Mouse (Mus musculus) adrenal gland (tissue): ENCODE data around the gene Dnah10.

Source experiments
- intact Hi-C: fragments of 180-260 bp; cut with DNase I; formaldehyde crosslinking; loops from one replicate; pipeline ENCODE4 v1.15.1; 2025

Dnah10 gene

DNA sequence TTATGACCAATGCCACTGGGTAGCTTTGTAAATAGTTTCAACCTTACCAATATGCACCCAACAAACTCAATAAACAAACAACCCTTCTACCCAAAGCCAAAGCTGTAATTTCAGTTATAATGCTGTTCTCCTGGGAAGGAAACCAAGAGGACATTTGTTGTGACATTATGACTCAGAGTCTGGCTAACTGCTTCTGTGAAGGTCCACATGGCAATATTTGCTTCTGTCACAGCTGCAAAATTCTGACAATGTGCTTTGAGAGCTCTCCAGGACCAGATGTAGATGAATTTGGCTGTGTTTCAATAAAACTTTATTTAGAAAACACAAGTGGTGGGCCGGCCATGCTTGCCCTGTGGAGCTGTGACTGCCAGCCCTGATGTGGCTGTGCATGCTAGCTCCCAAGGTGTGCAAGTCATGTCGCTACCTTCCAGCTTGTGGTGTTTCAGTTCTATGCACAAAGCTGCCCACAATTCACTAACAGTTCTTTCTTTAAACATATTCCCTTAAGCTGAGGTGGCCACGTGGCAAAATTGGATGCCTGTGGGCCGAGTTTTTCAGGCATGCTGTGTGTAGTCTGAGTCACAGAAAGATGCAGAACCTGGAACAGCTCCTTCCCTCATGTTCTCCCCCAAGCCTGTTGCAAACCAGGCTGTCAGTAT, 85.0 kb downstream of the Dnah10 start:
- intact Hi-C loops = no loop called here

DNA sequence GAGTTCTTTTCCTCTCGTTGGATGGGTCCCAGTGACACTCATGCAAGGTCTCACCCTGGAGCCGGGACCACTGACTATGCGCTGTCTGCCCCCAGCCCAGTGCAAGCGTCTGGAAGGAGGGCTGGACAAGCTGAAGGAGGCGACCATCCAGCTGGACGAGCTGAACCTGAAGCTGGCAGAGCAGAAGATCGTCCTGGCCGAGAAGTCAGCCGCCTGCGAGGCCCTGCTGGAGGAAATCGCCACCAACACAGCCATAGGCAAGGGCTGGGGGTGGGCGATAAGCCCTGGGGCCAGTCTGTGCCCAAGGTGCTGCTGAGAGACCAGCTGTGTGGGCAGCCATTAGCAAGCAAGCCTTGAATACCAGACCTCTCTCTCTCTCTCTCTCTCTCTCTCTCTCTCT, 87.6 kb downstream of the Dnah10 start:
- intact Hi-C loops = no loop called here

DNA sequence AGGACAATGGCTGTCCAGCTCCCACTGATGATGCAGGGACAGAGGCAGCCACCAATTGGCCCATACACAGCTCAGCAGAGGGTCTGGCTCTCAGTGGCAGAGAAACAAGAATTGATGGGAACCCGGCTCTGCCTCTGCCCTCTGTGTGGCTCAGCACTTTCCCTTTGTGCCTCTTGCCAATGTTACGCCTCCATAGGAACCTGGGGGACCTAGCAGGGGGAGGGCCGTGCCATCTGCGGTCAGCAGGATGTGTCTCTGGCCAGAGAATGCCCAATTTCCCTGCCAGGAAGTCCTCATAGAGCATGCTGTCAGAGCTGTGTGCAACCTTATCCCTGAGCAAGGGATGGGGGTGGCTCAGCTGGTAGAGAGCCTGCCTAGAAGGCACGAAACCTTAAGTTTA, 89.9 kb downstream of the Dnah10 start:
- intact Hi-C loops = no loop called here

DNA sequence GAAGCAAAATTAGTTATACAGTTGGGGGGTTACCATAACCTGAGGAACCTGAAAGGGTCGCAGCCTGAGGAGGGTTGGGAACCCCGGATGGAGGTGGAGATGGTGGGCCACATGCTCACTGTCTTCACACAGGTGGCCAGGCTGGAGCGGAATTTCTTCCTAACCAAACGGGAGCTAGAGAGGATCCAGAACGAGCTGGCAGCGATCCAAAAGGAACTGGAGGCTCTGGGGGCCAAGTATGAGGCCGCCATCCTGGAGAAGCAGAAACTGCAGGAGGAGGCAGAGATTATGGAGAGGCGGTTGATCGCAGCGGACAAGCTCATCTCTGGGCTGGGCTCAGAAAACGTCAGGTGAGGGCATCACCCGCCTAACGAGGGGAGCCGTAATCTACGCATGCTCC, 92.2 kb downstream of the Dnah10 start:
- intact Hi-C loops = no loop called here

DNA sequence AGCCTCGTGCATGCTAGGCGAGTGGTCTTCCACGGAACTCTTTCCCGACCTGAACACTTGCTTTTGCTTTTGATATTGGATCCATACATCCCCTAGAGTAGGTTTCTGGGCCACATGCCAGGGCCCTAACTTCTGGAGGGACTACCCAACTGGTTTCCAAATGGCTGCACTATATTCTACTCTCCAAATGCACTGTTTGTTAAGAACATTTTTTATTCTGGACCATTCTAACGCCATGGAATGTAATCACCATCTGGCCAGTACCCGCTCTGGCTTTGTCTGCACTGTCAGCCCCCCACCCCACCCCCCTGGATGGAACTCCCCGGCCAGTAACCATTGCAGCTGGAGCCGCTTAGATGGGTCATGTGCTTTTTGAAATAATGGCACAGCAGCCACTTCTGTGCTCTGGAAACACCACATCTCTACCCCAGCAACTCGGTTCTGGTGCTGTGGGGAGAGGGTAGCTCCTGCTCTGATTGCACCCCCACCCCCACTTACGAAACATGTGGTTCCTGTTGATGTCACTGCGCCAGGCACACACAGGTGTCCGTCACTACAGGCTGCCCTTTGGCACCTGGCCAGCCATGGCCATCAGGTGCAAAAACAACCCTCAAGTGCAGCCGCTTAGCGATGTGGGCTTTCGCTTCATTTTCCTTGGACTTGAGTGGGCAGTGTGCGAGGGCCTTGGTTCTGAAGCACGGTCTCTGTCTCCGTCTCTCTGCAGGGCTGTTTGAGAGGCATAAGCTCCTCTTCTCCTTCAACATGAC, 97.4 kb downstream of the Dnah10 start:
- intact Hi-C loops = no loop called here

DNA sequence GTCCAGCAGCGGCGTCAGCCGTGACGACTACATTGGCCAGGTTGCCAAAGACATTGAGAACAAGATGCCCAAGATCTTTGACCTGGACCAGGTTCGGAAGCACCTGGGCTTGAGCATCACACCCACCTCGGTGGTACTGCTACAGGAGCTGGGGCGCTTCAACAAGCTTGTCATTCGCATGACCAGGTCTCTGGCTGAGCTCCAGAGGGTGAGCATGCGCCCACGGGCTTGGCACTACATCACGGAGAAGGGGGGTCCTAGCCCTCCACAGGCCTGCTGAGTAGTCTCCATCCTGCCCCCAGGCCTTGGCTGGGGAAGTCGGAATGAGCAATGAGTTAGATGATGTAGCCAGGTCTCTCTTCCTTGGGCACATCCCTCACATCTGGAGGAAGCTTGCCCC, 105.4 kb downstream of the Dnah10 start:
- intact Hi-C loops = no loop called here

DNA sequence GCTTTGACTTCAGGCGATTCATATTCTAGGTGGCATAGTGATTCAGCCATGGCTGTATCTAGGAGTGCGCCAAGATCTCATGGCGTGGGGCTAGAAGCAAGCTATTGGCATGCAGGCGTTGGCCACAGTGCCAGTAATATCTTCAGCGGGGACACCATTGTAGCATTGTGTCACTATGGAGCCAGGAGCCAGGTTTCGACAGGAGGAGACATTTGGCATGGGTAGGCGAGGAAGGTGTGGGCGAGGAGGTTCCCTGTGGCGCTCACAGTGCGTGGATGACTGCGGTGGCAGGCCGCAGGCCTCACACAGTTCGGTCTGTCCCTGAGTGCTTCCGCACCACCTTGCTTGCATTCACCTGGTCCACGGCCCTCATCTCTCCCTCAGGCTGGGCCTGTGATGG, 110.3 kb downstream of the Dnah10 start:
- intact Hi-C loops = no loop called here

DNA sequence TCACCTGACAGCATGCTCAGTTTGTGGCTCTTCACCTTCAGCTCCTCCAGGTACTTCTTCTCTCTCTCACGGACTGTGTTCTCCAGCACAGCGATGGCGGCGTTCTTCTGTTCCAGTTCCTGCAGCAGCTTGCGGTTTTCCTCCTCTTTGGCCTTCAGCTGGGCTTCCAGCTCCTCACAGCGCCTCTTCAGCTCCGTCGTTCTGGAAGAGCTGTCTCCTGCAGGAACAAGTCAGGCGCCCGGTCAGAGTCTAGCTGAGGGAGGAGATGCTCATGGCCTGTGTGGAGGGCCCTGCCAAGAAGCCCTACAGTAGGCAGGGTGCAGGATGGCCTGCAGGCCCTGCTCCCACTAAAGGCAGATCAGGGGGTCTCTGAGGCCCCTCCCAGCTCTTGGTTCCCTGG, 111.2 kb downstream of the Dnah10 start:
- intact Hi-C loops = no loop called here

DNA sequence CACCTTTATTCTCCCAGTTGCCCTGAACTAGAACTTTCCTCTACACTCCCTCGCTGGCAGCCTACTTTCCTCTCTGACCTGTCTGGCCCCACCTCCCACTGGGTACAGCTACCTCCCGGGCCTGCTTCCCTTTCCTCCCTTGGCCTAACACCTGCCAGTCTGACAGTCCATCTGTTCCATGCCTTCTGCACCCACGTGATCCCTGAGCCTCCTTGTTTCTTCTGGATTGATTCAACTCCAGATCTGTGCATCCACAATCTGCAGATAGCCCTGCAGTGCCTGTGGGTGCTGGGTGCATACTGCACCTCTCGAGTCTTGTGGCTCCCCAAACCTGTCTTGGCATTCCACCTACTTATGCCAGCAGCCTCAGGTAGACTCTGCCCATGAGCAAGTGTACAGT, 111.7 kb downstream of the Dnah10 start:
- intact Hi-C loops = no loop called here

DNA sequence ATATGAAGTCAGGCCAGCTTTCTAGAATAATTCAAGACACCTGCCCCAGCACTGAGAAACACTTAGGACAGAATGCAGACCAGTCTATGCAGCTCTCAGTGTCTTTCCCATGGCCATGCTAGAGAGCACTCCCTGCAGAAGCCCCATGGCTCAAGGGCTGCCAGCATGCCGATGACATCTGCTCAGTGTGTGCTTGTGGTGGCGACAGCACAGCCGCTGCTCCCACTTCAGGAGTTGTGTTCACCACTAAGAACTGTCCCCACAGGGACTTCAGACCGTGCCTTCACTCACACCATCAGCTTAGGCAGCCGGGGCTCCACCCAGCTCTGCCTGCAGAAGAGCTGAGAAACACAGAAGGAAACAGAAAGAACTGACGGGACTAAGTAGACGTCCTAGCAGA, 115.3 kb downstream of the Dnah10 start:
- intact Hi-C loops = no loop called here

DNA sequence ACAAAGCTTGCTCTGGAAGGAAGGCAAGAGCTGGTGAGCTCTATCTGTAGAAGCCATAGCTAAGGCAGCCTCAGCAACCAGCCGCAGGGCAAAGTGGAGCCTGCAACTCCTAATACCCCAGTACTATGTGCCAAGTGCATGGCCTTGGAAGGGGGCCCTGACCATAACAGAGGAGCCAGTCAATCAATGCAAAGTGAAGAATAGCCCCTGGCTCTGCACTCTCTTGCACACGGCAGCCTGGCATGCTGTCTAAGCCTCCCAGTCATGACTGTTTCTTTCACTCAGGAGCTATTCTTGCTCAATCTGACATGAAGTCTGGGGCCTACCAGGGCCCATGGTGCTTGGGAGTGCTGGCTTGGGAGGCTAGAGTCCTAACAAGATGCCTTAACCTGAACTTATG, 115.8 kb downstream of the Dnah10 start:
- intact Hi-C loops = no loop called here

DNA sequence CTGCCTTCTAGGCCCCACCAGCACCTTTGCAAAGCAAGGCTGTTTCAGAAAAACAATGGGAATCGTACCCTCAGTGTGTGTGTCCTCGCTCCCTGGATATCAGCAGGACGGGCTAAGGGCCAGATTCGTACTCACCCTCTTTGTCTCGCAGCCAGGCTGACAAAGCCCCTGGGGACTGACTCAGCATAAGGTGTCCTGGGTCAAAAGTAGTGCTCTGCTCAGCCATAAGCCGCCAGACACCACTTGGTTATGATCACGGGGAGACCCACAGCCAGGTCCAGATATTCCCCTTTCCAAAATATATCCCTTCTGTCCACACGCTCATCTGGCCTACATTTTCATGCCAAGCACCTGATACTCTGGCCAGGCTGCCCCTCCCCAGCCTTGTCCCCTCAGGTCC, 118.5 kb downstream of the Dnah10 start:
- intact Hi-C loops = no loop called here

DNA sequence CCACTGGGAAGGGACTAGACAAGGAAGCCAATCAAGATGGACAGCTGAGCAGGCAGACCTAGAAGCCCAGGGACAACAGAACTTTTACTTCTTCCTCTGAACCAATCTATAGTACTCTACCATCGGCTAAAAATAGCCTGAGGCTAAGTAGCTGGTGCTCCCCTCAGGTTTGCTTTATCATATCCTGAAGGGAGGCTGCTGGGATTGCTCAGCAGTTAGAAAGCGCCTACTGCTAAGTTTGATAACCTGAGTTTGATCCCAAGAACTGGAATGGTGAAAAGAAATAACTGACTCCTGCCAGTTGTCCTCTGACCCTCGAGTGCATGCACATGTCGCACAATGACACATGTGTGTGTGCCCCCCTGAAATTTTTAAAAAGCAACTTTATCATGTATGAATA, 120.0 kb downstream of the Dnah10 start:
- intact Hi-C loops = no loop called here

DNA sequence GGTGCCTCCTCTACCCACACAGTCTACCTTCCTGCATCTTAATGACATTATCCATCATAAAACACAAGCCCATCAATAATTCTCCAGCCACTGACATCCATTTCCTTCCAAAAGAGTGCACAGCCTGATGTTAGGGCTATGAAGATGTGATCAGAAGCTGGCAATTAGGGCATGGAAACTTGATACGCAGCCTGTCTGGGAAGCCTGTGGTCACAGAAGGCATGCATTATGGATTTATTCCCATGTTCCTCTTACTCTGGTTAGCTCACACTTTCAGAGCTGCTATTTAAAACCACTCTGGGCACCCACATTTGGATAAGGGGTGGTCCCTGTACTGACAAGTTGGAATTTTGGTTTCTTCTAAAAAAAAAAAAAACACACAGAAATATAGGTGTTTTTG, 122.1 kb downstream of the Dnah10 start:
- intact Hi-C loops = no loop called here

DNA sequence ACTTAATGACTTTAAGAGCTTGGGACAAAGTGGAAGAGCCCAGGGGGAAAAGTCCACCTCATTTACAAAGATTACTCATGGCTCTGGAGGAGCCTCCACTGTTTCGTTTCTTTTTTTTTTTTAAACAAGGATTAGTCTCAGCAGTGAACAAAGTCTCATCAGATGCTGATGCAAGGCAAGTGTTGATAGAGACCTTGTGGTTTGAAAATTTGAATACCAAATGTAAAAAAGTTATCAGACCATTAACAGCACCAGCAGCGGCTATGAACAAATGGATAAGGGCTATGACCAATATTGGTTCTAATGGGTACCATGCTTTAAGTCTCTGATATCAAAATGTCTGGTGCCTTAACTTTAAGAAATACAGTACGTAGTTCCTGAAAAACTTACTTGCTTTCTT, 124.1 kb downstream of the Dnah10 start:
- intact Hi-C loops = no loop called here

DNA sequence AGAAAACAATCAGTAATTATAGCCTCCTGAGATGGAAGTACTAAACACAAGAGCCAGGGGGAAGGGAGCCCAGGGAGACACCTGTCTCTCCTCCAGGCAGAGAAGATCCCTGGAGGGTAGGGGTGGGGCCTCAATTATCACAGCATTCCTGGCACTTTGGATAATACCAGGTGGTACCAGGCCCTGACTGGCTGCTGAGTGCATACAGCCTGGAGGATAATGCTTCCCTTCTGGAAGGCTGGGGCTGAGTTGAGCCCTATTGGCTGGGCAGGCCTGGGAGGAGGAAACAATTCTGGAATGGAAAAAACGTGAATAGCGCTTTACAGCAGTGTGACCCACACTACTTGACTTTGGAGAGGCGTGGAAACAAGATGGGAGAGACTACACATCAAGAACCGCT, 126.7 kb downstream of the Dnah10 start:
- intact Hi-C loops = no loop called here

DNA sequence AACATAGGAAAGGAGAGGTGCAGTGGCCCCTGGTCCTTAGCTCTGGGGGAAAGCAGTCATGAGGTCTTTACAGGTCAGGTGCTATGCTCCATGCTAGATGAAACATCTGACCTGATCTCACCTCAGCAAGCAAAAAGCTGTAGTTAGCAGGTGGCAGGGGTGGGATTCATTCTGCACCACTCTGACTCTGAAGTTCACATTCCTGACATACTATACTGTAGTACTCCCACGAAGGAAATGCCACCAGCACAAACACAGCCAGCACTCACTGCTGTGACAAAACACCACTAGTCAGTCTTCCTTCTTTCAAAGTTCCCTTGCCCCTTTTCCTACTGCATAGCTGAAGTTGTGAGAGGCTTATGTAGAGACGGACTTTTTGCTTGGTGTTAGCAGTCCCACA, 127.4 kb downstream of the Dnah10 start:
- intact Hi-C loops = no loop called here

DNA sequence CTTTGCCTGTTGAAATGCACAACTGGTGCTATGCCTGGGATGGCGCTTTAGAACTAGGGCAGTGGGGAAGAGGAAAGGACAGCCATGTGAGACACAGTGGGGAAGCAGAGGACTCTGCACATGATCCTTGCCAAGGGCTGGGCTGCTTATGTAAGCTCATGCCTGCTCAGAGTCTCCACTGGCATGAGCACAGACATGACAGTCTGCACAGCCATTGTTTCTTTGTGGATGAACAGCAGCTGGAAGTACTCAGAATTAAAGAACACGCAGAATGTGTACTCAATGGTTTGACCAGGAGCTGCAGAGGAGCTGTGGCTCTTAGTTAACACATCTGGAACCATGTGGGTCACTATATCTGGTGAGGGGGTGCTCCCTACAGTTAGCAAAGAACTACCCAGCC, 128.2 kb downstream of the Dnah10 start:
- intact Hi-C loops = no loop called here

DNA sequence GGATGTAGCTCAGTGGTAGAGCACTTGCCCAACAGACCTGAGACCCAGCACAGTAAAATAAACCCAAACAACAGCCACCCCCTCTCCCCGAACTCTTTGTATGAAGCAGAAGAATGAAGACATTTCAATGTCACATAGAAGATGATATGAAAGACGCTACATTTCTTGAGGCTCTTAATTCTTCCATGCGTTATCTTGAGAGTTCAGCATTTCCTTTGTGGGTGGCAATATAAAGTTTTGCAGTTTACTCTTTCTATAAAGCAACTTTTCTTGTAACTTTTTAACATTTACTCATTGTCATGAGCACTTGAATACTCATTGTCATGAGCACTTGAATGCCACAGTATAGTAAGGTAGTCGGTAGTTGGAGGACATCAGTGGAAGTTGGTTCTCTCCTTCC, 129.3 kb downstream of the Dnah10 start:
- intact Hi-C loops = no loop called here

DNA sequence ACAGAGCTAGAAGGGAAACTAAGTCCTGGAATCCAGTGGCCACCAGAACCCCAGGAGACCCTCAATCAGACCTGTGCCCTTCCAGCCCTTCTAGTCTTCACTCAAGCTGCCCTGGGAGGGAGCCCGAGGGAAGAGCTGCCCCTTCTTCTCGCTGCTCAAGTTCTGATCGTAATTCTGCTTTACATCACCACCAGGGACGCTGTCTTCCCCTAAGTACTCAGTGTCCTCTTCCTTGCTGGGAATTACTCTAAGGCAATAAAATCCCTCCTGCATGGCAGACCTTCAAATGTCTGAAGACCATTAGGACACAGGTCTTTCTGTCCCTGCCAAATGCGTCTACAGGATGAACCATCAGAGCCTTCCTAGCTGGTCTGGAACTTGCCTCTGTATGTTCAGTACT, 135.1 kb downstream of the Dnah10 start:
- intact Hi-C loops = no loop called here

DNA sequence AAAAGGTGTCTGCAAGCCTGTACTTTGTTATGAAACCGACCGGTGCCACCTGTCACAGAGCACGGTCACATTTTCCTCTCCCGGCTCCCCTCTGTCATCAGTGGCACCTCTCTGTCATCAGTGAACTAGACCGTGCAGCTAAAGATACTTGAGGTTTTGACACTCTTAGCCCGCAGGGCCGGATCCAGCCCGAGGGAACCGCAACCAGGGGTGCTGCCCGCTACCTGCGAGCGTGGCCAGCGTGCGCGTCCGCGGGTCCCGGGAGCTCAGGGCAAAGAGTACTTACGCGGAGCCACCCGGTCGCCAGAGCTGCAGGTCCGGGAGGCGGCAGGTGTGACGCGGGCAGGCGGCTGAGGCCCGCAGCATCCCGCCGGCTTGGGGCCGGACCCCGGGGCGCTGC, 136.6 kb downstream of the Dnah10 start:
- intact Hi-C loops = no loop called here

DNA sequence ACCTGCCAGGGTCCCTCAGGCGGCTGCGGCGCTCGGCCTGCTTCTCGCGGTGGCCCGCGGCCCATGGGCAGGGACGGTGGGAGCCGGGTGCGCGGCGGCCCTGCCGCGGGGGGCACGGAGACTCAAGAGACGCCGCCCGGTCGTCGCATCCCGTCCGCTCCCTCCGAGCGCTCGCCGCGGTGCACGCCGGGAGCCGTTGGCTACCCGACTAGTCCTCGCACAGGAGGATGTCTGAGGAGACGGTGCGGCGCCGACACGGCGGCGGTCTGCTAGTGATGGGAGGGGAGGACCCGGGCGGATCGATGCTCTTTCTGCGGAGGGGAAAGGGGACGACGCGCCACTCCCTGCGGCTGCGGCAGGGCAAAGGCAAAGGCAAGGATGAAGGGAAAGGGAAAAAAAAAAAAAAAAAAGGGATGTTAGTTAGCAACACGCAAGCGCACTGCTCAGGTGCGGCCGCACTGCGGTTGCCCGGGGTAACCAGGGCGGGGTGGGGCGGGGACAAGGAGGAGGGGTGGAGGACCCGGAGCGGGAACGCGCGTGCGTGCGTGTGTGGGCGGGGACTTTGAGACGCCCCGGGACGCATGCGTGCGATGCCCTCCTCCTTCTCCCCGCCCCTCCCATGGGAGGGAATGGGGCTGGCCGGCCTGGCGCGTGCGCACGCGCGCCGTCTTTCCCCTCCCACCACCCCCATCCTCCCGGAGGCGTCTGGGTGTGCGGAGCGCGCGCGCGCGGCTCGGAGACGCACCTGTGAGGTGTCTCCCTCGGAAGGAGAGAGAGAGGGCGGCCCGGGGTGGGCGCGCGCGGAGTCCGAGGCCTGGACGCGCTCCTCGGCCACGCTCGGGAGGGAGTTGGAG, 137.4 kb downstream of the Dnah10 start, which contains the start of the genes Ccdc92 and Zfp664:
Gene Ccdc92 (minus strand): TSS at position 412 of the 854 bp plus-strand sequence.
Gene Zfp664 (plus strand): TSS at position 679 of the 854 bp plus-strand sequence.
- intact Hi-C loops = no loop called here
